Mouse (Mus musculus) midbrain, embryonic 14.5 days (tissue): ENCODE measurements at regions not wholly inside any gene's neighbourhood (a gene's known extent, or its start where the extent isn't known, plus 50 kb on each side); places are given as distances from the start of the nearest gene placed in this dataset. TPM values are rescaled to one million over a fixed set of nuclear protein-coding genes. Genes with fewer than 3 reads are reported as not detected.

Experiments used
- microRNA-seq: library from miRNA; unstranded; fragments of <30 nt; microRNA quantifications from one replicate; pipeline ENCODE4, GENCODE M21; 2016

Small RNA genes in the stretch of these regions (microRNA-seq; reads per million reads assigned to microRNA genes)
- not detected for gene Gm27392
